Mouse (Mus musculus): ENCODE data around the gene Tbx3. TPM values are rescaled to one million over a fixed set of nuclear protein-coding genes. Genes with fewer than 3 reads are reported as not detected.
A peak's percentile ranks its signal among the peaks of the same experiment; 100 is the strongest.

Gene Tbx3
- polyA plus RNA-seq, 1 experiment from 2014 or later: 16.5 TPM

GRCm38 (mm10) chr5:119704900-119705299, 34.4 kb downstream of the Tbx3 start:
- Histone ChIP-seq H3K27ac (ENCODE audit: low read length) (no peak overlapping the region), H3K36me3 (ENCODE audit: control insufficient read depth, insufficient read depth, low read length) (no peaks in the 10 kb centered on the region), H3K4me3 (replicated peaks; ENCODE audit: low read length) (no peak overlapping the region), H3K9ac (ENCODE audit: low read length) (no peak overlapping the region), H3K27me3 (ENCODE audit: control insufficient read depth, insufficient read depth, low read length) (peaks cover 30% of the 10 kb centered on the region), H3K4me1 (ENCODE audit: control insufficient read depth, insufficient read depth, low read length) (no peaks in the 10 kb centered on the region), H3K9me3 (replicated peaks; ENCODE audit: control insufficient read depth, low read length) (no peaks in the 10 kb centered on the region), H3K4me2 (ENCODE audit: low read depth, low read length) (no peak overlapping the region)
- ATAC-seq (ENCODE audit: insufficient read depth, low FRiP score): no peak
- WGBS: 62% methylated on average over 7 of the region's 7 CpGs

- no peaks in the 10 kb centered on the region for H3K9me3 ChIP-seq (replicated peaks; ENCODE audit: control insufficient read depth, low read length)
- no peak overlapping the region for H3K9ac ChIP-seq (ENCODE audit: low read length)
- WGBS: 2% methylated on average over 17 of the region's 17 CpGs
- ATAC-seq (ENCODE audit: insufficient read depth, low FRiP score): no peak
- no peaks in the 10 kb centered on the region for H3K4me1 ChIP-seq (ENCODE audit: control insufficient read depth, insufficient read depth, low read length)
- H3K27ac ChIP-seq (ENCODE audit: low read length): no peak overlapping the region
- H3K4me2 ChIP-seq (ENCODE audit: low read depth, low read length): peak overlapping the region; percentile 5; the same call in 1 of the 2 replicates
- no peaks in the 10 kb centered on the region for H3K36me3 ChIP-seq (ENCODE audit: control insufficient read depth, insufficient read depth, low read length)
- H3K27me3 ChIP-seq (ENCODE audit: control insufficient read depth, insufficient read depth, low read length): peaks cover 36% of the 10 kb centered on the region
- H3K4me3 ChIP-seq (replicated peaks; ENCODE audit: low read length): 0 out of 2 replicates have a peak overlapping the region, but pooled peaks have one; percentile 7
Observed at GRCm38 (mm10) chr5:119706467-119706866, 36.0 kb downstream of the Tbx3 start.

GRCm38 (mm10) chr5:119708850-119709585, 38.5 kb downstream of the Tbx3 start:
- Histone ChIP-seq H3K27me3 (ENCODE audit: control insufficient read depth, insufficient read depth, low read length) (peaks cover 38% of the 10 kb centered on the region), H3K4me2 (ENCODE audit: low read depth, low read length) (no peak overlapping the region), H3K4me1 (ENCODE audit: control insufficient read depth, insufficient read depth, low read length) (no peaks in the 10 kb centered on the region), H3K27ac (ENCODE audit: low read length) (no peak overlapping the region), H3K36me3 (ENCODE audit: control insufficient read depth, insufficient read depth, low read length) (no peaks in the 10 kb centered on the region), H3K4me3 (replicated peaks; ENCODE audit: low read length) (no peak overlapping the region), H3K9ac (ENCODE audit: low read length) (no peak overlapping the region), H3K9me3 (replicated peaks; ENCODE audit: control insufficient read depth, low read length) (no peaks in the 10 kb centered on the region)
- 84% methylated on average over 14 of the region's 14 CpGs for WGBS
- ATAC-seq (ENCODE audit: insufficient read depth, low FRiP score): no peak

GRCm38 (mm10) chr5:119709826-119710559, 39.5 kb downstream of the Tbx3 start:
- Histone ChIP-seq H3K4me3 (replicated peaks; ENCODE audit: low read length) (0 out of 2 replicates have a peak overlapping the region, but pooled peaks have one; percentile 3), H3K27me3 (ENCODE audit: control insufficient read depth, insufficient read depth, low read length) (peaks cover 38% of the 10 kb centered on the region), H3K4me1 (ENCODE audit: control insufficient read depth, insufficient read depth, low read length) (no peaks in the 10 kb centered on the region), H3K9ac (ENCODE audit: low read length) (no peak overlapping the region), H3K27ac (ENCODE audit: low read length) (no peak overlapping the region), H3K36me3 (ENCODE audit: control insufficient read depth, insufficient read depth, low read length) (no peaks in the 10 kb centered on the region), H3K4me2 (ENCODE audit: low read depth, low read length) (0 out of 2 replicates have a peak overlapping the region, but pooled peaks have one; percentile 25), H3K9me3 (replicated peaks; ENCODE audit: control insufficient read depth, low read length) (no peaks in the 10 kb centered on the region)
- no peak for ATAC-seq (ENCODE audit: insufficient read depth, low FRiP score)
- WGBS: 22% methylated on average over 18 of the region's 18 CpGs

- no peak overlapping the region for H3K27ac ChIP-seq (ENCODE audit: low read length)
- no peak overlapping the region for H3K9ac ChIP-seq (ENCODE audit: low read length)
- H3K4me2 ChIP-seq (ENCODE audit: low read depth, low read length): no peak overlapping the region
- no peaks in the 10 kb centered on the region for H3K9me3 ChIP-seq (replicated peaks; ENCODE audit: control insufficient read depth, low read length)
- no peaks in the 10 kb centered on the region for H3K36me3 ChIP-seq (ENCODE audit: control insufficient read depth, insufficient read depth, low read length)
- H3K4me3 ChIP-seq (replicated peaks; ENCODE audit: low read length): no peak overlapping the region
- 30% methylated on average over 7 of the region's 7 CpGs for WGBS
- H3K27me3 ChIP-seq (ENCODE audit: control insufficient read depth, insufficient read depth, low read length): peaks cover 37% of the 10 kb centered on the region
- ATAC-seq (ENCODE audit: insufficient read depth, low FRiP score): no peak
- no peaks in the 10 kb centered on the region for H3K4me1 ChIP-seq (ENCODE audit: control insufficient read depth, insufficient read depth, low read length)
Observed at GRCm38 (mm10) chr5:119710756-119711155, 40.3 kb downstream of the Tbx3 start.

- Histone ChIP-seq H3K36me3 (ENCODE audit: control insufficient read depth, insufficient read depth, low read length) (no peaks in the 10 kb centered on the region), H3K27me3 (ENCODE audit: control insufficient read depth, insufficient read depth, low read length) (peaks cover 30% of the 10 kb centered on the region), H3K9me3 (replicated peaks; ENCODE audit: control insufficient read depth, low read length) (no peaks in the 10 kb centered on the region), H3K9ac (ENCODE audit: low read length) (no peak overlapping the region), H3K4me2 (ENCODE audit: low read depth, low read length) (no peak overlapping the region), H3K4me1 (ENCODE audit: control insufficient read depth, insufficient read depth, low read length) (no peaks in the 10 kb centered on the region), H3K4me3 (replicated peaks; ENCODE audit: low read length) (no peak overlapping the region), H3K27ac (ENCODE audit: low read length) (no peak overlapping the region)
- ATAC-seq (ENCODE audit: insufficient read depth, low FRiP score): no peak
- 87% methylated on average over 5 of the region's 5 CpGs for WGBS
Observed at GRCm38 (mm10) chr5:119711626-119712025, 41.2 kb downstream of the Tbx3 start.

- Histone ChIP-seq H3K27ac (ENCODE audit: low read length) (no peak overlapping the region), H3K9me3 (replicated peaks; ENCODE audit: control insufficient read depth, low read length) (no peaks in the 10 kb centered on the region), H3K4me1 (ENCODE audit: control insufficient read depth, insufficient read depth, low read length) (no peaks in the 10 kb centered on the region), H3K4me3 (replicated peaks; ENCODE audit: low read length) (peak overlapping the region; percentile 21; the same call in 1 of the 2 replicates), H3K9ac (ENCODE audit: low read length) (no peak overlapping the region), H3K4me2 (ENCODE audit: low read depth, low read length) (peak overlapping the region; percentile 46), H3K36me3 (ENCODE audit: control insufficient read depth, insufficient read depth, low read length) (no peaks in the 10 kb centered on the region), H3K27me3 (ENCODE audit: control insufficient read depth, insufficient read depth, low read length) (peaks cover 18% of the 10 kb centered on the region)
- 4% methylated on average over 22 of the region's 22 CpGs for WGBS
- peak; percentile 13; the same call in 1 of the 2 replicates for ATAC-seq (ENCODE audit: insufficient read depth, low FRiP score)
Observed at GRCm38 (mm10) chr5:119712679-119713246, 42.3 kb downstream of the Tbx3 start.

GRCm38 (mm10) chr5:119720471-119721265, 50.2 kb downstream of the Tbx3 start:
- Histone ChIP-seq H3K27me3 (ENCODE audit: control insufficient read depth, insufficient read depth, low read length) (no peaks in the 10 kb centered on the region), H3K4me2 (ENCODE audit: low read depth, low read length) (no peak overlapping the region), H3K4me3 (replicated peaks; ENCODE audit: low read length) (no peak overlapping the region), H3K4me1 (ENCODE audit: control insufficient read depth, insufficient read depth, low read length) (no peaks in the 10 kb centered on the region), H3K27ac (ENCODE audit: low read length) (no peak overlapping the region), H3K36me3 (ENCODE audit: control insufficient read depth, insufficient read depth, low read length) (no peaks in the 10 kb centered on the region), H3K9ac (ENCODE audit: low read length) (no peak overlapping the region), H3K9me3 (replicated peaks; ENCODE audit: control insufficient read depth, low read length) (no peaks in the 10 kb centered on the region)
- 21% methylated on average over 11 of the region's 11 CpGs for WGBS
- ATAC-seq (ENCODE audit: insufficient read depth, low FRiP score): no peak

Measured in stomach, embryonic 16.5 days (tissue).